Mouse (Mus musculus) E14TG2a.4 (cell line): ENCODE results near the gene Gucy2d.

Experiments
- CTCF ChIP-seq: conservative IDR thresholded peaks from 2 replicates; pipeline ENCODE4 v1.5.1; 2014; ENCODE audit warnings: low read length
- NANOG ChIP-seq: IDR thresholded peaks from 2 replicates; pipeline ENCODE4 v1.6.1; 2014; ENCODE audit warnings: borderline replicate concordance, low read length, mixed read lengths
- POU5F1 ChIP-seq: IDR thresholded peaks from 2 replicates; pipeline ENCODE4 v1.6.1; 2014; ENCODE audit warnings: low read length, borderline replicate concordance

GRCm38 (mm10) chr7:98413115-98413514 lies 27.1 kb upstream of the Gucy2d start:
- TF ChIP-seq CTCF: no peak
- TF ChIP-seq NANOG: no peak
- no peak for TF ChIP-seq POU5F1
